Comparison of ENCODE assay signal across 9 mouse cellular contexts in the genomic region with DNA sequence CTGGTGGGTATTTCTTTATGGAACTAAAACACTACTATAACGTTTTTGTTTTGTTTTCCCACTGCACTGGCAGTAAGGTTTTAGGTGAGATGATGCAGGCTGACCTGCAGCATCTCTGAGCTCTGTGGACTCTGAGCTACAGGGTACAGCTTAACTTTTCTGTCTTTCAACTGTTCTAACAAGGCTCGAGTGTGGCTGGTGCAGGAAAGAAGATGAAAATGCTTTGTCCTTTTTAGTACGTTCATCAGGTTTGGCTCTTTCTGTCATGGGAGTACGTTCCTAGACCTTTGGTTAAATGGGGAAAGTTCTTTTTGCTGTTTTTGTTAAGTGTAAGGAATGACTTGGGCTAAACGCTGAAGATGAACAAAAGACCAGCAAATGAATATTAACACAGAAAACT. TPM values are rescaled to one million over a fixed set of nuclear protein-coding genes. Genes with fewer than 3 reads are reported as not detected.
A peak's percentile ranks its signal among the peaks of the same experiment; 100 is the strongest.
DNase-seq lines count a peak whose midpoint lies in the region; ATAC-seq and TF ChIP-seq lines count a peak whose summit lies in the region.
"Had no signal": no experiment of that assay in that cellular context is flagged by ENCODE, and none has a peak within 500 bp of the region (broad histone marks: within the 10 kb centered on the region; RNA-seq: fewer than 3 reads in every experiment).

No protein-coding gene starts in this region.

- H3K9ac ChIP-seq in heart, embryonic 13.5 days = peak overlapping the region; percentile 12; the same call in 1 of the 2 replicates
- no peak overlapping the region for H3K9ac ChIP-seq in forebrain, postnatal 0 days
- H3K9ac ChIP-seq in midbrain, embryonic 11.5 days (ENCODE audit: low read length) = 0 out of 2 replicates have a peak overlapping the region, but pooled peaks have one; percentile 28

- H3K4me2 ChIP-seq in heart, embryonic 13.5 days = peak overlapping the region; percentile 82
- peak overlapping the region; percentile 64 for H3K4me2 ChIP-seq in forebrain, postnatal 0 days (ENCODE audit: low read depth)
- peak overlapping the region; percentile 62 for H3K4me2 ChIP-seq in midbrain, embryonic 11.5 days

- intact Hi-C loops in gastrocnemius, postnatal 14 days (cut with DNase I; ENCODE audit: low total_unique reads) = no loop called here

- 57% methylated on average over 5 of the region's 5 CpGs for WGBS in heart, embryonic 13.5 days
- WGBS in forebrain, postnatal 0 days = 28% methylated on average over 5 of the region's 5 CpGs
- WGBS in midbrain, embryonic 11.5 days = 32% methylated on average over 5 of the region's 5 CpGs

- no peak for ATAC-seq in heart, embryonic 13.5 days (ENCODE audit: extremely low read depth, insufficient number of reproducible peaks, low FRiP score, low TSS enrichment)
- no peak for ATAC-seq in forebrain, postnatal 0 days
- ATAC-seq in midbrain, embryonic 11.5 days (ENCODE audit: low FRiP score) = no peak
- ATAC-seq in erythroblast, adult 5-6 weeks (replicated peaks; ENCODE audit: low FRiP score, poor library complexity, severe bottlenecking) = no peak

- H3K27ac ChIP-seq in heart, embryonic 13.5 days (replicated peaks) = no peak overlapping the region
- H3K27ac ChIP-seq in forebrain, postnatal 0 days (ENCODE audit: low read depth, low read length) = no peak overlapping the region
- H3K27ac ChIP-seq in midbrain, embryonic 11.5 days (ENCODE audit: low read depth, low read length) = no peak overlapping the region

- H3K36me3 ChIP-seq in heart, embryonic 13.5 days = no peaks in the 10 kb centered on the region
- H3K36me3 ChIP-seq in forebrain, postnatal 0 days (ENCODE audit: insufficient read depth) = no peaks in the 10 kb centered on the region
- no peaks in the 10 kb centered on the region for H3K36me3 ChIP-seq in midbrain, embryonic 11.5 days (ENCODE audit: control insufficient read depth, insufficient read depth, low read length)

- no peak for DNase-seq in heart, postnatal 4 days
- peak; percentile 22 for DNase-seq in brain, embryonic 14.5 days (ENCODE audit: low read depth)
- no peak for DNase-seq in forebrain, postnatal 0 days
- DNase-seq in midbrain, embryonic 11.5 days (ENCODE audit: low spot score, missing footprints) = peak; percentile 90
- no peak for DNase-seq in gastrocnemius, postnatal 14 days
- DNase-seq in right cerebral cortex, postnatal 14 days = no peak

- H3K27me3 ChIP-seq in heart, embryonic 13.5 days (replicated peaks) = peaks cover 6% of the 10 kb centered on the region
- no peaks in the 10 kb centered on the region for H3K27me3 ChIP-seq in forebrain, postnatal 0 days (ENCODE audit: insufficient read depth, low read length)
- H3K27me3 ChIP-seq in midbrain, embryonic 11.5 days (ENCODE audit: control insufficient read depth, insufficient read depth, low read length) = no peaks in the 10 kb centered on the region

- no peak for TF ChIP-seq CTCF in brain, embryonic 14.5 days (IDR thresholded peaks at IDR 0.05; ENCODE audit: borderline replicate concordance, extremely low read depth, insufficient read depth, insufficient read length)
- no peak for TF ChIP-seq CTCF in forebrain, postnatal 0 days (IDR thresholded peaks at IDR 0.05; ENCODE audit: low read depth)

- H3K4me3 ChIP-seq in heart, embryonic 13.5 days = peak overlapping the region; percentile 55
- peak overlapping the region; percentile 42 for H3K4me3 ChIP-seq in forebrain, postnatal 0 days (ENCODE audit: low read depth, low read length)
- H3K4me3 ChIP-seq in midbrain, embryonic 11.5 days (ENCODE audit: low read depth, low read length) = peak overlapping the region; percentile 48; the same call in 1 of the 2 replicates

- H3K4me1 ChIP-seq in heart, embryonic 13.5 days = no peaks in the 10 kb centered on the region
- 0 out of 2 replicates have a peak, but pooled peaks cover 4% of the 10 kb centered on the region for H3K4me1 ChIP-seq in forebrain, postnatal 0 days (ENCODE audit: insufficient read depth)
- H3K4me1 ChIP-seq in midbrain, embryonic 11.5 days (ENCODE audit: control insufficient read depth, insufficient read depth, low read length) = no peaks in the 10 kb centered on the region; the same call in 1 of the 2 replicates

- no peak for TF ChIP-seq POLR2A in brain, embryonic 14.5 days (IDR thresholded peaks at IDR 0.05; ENCODE audit: borderline replicate concordance, extremely low read depth, insufficient read depth, insufficient read length, poor library complexity, severe bottlenecking)

- no peaks in the 10 kb centered on the region for H3K9me3 ChIP-seq in heart, embryonic 13.5 days
- no peaks in the 10 kb centered on the region for H3K9me3 ChIP-seq in forebrain, postnatal 0 days (ENCODE audit: low read length)
- H3K9me3 ChIP-seq in midbrain, embryonic 11.5 days (ENCODE audit: control insufficient read depth, low read length) = no peaks in the 10 kb centered on the region

RNA-seq across cellular contexts. Expression of a gene that starts 0.7 kb away (rescaled TPM):
- 2.5 and 3.6 TPM in 2 replicates for polyA plus RNA-seq in heart, embryonic 13.5 days (2015; fragmentation: Nextera tagmentation; extraction: Ambion mirVana)
- 1 to 10 TPM; 4.2 to 4.4 TPM for total RNA-seq in heart, postnatal 4 days (2021)
- polyA plus RNA-seq in brain, embryonic 14.5 days (2012; rRNA removed) = 3.0 and 3.8 TPM in 2 replicates
- 3.5 and 5.0 TPM in 2 replicates for total RNA-seq in forebrain, postnatal 0 days (2014; rRNA removed)
- polyA plus RNA-seq in forebrain, postnatal 0 days (2015; fragmentation: Nextera tagmentation; extraction: Ambion mirVana) = 3.7 and 5.0 TPM in 2 replicates
- polyA plus RNA-seq in midbrain, embryonic 11.5 days (2014; fragmentation: Nextera tagmentation; extraction: Ambion mirVana) = 17.0 and 22.8 TPM in 2 replicates
- not detected in 2 replicates for total RNA-seq in erythroblast, adult 5-6 weeks (2015; ENCODE audit: low replicate concordance)
- total RNA-seq in erythroblast, adult 5-6 weeks (2017; ENCODE audit: low replicate concordance) = 1.1 TPM in 1 of 2 replicates, not detected in the other
- 1 to 10 TPM; 2.0 to 3.6 TPM for total RNA-seq in gastrocnemius, postnatal 14 days (2021)
- polyA plus RNA-seq: adrenal gland, adult 2 months had no signal

RNA-seq across cellular contexts. Expression of a gene that starts 34.1 kb away (rescaled TPM):
- polyA plus RNA-seq in heart, embryonic 13.5 days (2015; fragmentation: Nextera tagmentation; extraction: Ambion mirVana) = 16.3 and 16.6 TPM in 2 replicates
- 10 to 100 TPM; 34.2 to 35.8 TPM for total RNA-seq in heart, postnatal 4 days (2021)
- 18.1 and 20.2 TPM in 2 replicates for polyA plus RNA-seq in brain, embryonic 14.5 days (2012; rRNA removed)
- total RNA-seq in forebrain, postnatal 0 days (2014; rRNA removed) = 28.9 and 31.9 TPM in 2 replicates
- 6.8 and 9.3 TPM in 2 replicates for polyA plus RNA-seq in forebrain, postnatal 0 days (2015; fragmentation: Nextera tagmentation; extraction: Ambion mirVana)
- polyA plus RNA-seq in midbrain, embryonic 11.5 days (2014; fragmentation: Nextera tagmentation; extraction: Ambion mirVana) = 51.2 and 51.4 TPM in 2 replicates
- 25.3 and 42.1 TPM in 2 replicates for total RNA-seq in erythroblast, adult 5-6 weeks (2015; ENCODE audit: low replicate concordance)
- total RNA-seq in erythroblast, adult 5-6 weeks (2017; ENCODE audit: low replicate concordance) = 35.0 and 53.4 TPM in 2 replicates
- 1 to 10 TPM; 7.5 to 9.3 TPM for total RNA-seq in gastrocnemius, postnatal 14 days (2021)

Comparison
In these comparisons a context has a peak if more than half of its experiments do, and no peak if none do; other contexts are left out.
1. DNase-seq: peak in brain, embryonic 14.5 days (single experiment) and midbrain, embryonic 11.5 days (single experiment); none in heart, postnatal 4 days (single experiment), forebrain, postnatal 0 days (single experiment), gastrocnemius, postnatal 14 days (single experiment) and right cerebral cortex, postnatal 14 days (single experiment).
2. Peak in every context shown above with its lines, with median percentiles within 50 percentile points of each other: H3K4me2 ChIP-seq and H3K4me3 ChIP-seq.